Mouse (Mus musculus) megakaryocyte, adult 5-6 weeks (primary cell): Measurements from ENCODE around the gene Pea15a. TPM values are rescaled to one million over a fixed set of nuclear protein-coding genes. Genes with fewer than 3 reads are reported as not detected.
"Not testable (repeated sequence)": the region's sequence is repeated elsewhere in the genome, so short reads cannot be mapped to it uniquely, and the experiment has no call there.

Experiments used
- ATAC-seq: 2 replicates; pipeline ENCODE4 v1.8.0; 2016; ENCODE audit warnings: mild to moderate bottlenecking, inconsistent platforms; ENCODE audit not compliant: poor library complexity, severe bottlenecking
- total RNA-seq, 2 experiments: library from RNA; stranded (forward) in 1 of 2; stranded (reverse) in 1 of 2; fragments of 153-499, 151-499 nt in 1 of 2; fragments of 221-1000, 200-1000 nt in 1 of 2; gene quantifications; 2 replicates each; pipeline versions ENCODE4 v1.2.3 to v1.2.4; 2015 to 2017

The Pea15a gene
- 16.1 and 17.5 TPM in 2 replicates for total RNA-seq (2015)
- 13.6 and 18.5 TPM in 2 replicates for total RNA-seq (2017)

GRCm38 (mm10) chr1:172206141-172206917 lies at the start of gene Pea15a:
TSS of gene Pea15a (minus strand) at chr1:172206804.
- peak; percentile 72 for ATAC-seq

DNA sequence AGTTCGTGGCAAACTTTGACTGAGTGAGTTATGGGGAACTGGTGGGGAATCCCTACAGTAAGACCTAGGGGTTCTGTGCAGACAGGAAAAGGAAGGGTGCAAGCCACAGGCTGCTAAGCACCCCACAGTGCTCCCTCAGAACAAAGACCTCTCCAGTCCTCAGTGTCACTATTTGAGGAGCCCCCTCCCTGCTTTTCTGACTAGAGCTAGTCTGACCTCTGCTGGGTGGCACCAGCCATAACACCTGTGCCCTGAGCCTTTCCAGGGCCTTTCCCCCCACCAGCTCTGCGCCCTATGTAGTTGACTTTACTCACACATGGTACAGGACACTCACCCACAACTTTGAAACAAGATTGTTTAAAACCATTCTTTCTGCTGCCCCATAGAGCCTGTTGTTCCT lies 41.1 kb upstream of the Pea15a start:
- ATAC-seq = peak; percentile 21; the same call in 1 of the 2 replicates

GRCm38 (mm10) chr1:172247216-172247615 lies 40.6 kb upstream of the Pea15a start:
- no peak for ATAC-seq

DNA sequence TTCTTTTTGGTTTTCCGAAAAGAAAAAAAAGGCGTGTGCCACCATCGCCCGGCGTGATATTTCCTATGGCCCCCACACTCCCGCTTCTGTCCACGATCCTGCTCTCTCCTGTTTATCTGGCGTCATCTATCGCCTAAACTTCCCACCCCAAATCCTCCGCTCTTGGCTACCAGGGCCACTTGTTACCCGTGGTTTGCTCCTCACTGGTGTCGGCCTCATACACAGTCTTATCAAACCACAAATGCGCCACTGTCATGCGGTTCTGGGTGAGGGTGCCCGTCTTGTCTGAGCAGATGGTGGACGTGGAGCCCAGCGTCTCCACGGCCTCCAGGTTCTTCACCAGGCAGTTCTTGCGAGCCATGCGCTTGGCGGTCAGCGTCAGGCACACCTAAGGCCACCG lies 38.0 kb upstream of the Pea15a start:
- not testable (repeated sequence) for ATAC-seq

- ATAC-seq = no peak
Observed at GRCm38 (mm10) chr1:172243547-172244205, 37.1 kb upstream of the Pea15a start.

DNA sequence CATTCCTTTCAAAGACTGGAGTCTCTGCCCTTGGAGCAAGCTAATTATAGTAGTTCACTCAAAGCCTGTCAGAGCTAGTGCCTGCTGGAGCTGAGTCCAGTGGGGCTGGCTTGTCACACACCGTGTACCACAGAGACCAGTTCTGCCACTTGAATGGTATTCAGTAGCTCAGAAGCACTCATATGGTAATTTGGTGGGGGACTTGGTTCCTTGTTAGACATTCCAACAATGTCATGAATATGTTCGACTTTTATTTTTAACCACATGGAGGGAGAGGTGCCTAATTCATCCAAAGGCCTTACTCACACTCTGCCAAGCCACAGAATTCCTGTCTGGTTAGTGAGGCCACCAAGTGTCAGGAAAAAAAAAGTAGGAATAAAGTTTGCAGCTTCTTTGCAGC lies 35.8 kb upstream of the Pea15a start:
- ATAC-seq = no peak

DNA sequence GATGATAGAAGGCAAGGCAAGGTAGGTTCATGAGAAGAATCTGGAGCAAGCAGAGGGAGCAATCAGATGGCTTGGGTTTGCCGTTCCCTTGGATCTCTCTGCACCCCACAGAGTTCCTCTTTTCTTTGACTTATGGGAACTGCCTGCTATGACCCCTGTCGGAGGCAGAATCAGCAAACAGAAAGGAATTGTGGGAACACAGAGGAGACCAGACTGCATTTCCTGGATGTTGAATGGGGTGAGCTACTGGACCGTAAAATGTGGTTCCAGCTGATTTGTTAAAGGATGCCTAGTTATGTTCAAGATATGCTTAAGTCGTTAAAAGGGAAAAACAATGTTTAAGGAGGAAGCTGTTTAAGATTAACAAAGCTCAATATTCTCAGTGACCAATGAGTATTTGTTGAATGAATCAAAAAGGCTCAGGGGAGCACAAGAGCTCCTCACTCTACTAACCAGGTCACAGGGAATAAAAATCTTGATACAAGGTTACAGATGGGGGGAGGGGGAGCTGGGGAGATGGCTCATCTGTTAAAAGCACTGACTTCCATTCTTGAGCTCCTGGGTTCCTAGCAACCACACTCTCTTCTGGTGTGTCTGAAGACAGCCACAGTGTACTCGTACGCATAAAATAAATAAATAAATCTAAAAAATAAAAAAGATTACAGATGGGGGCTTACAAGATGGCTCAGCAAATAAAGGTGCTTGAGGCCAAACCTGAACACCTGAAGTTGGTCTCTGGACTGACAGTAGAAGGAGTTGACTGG lies 34.5 kb upstream of the Pea15a start:
- ATAC-seq = peak; percentile 72

DNA sequence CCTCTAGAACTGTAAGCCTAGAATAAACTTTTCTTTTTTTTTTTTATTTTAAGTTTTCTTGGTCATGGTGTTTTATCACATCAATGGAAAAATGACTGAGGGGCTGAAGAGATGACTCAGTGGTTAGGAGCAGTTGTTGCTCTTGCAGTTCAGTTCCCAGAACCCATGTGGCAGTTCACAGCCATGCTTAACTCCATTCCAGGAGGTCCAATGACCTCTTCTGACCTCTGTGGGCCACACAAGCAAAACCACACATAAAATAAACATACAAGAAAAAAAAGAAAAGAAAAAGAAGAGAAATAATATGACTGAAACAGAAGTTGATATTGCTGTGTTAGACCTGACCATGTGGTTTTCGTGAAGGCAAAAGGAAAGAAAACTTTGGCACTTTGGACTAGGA lies 22.6 kb upstream of the Pea15a start:
- no peak for ATAC-seq

DNA sequence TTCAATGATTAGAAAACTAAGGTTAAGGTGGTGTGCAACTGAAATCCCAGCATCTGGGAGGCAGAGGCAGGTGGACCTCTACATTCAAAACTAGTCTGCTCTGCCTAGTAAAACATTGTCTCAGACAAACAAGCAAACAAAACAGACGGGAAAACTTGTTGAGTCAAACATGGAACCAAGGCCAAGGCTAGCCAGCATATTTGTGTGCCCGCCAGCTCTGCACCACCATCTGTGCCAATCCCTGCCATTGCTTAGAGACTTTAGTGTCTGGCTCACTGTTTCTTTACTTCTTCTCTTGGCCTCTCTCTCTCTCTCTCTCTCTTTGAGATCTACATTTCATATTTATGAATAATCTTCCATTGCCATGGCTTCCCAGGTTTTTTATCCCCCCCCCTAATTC lies 21.6 kb upstream of the Pea15a start:
- ATAC-seq = no peak

- ATAC-seq = no peak
Observed at GRCm38 (mm10) chr1:172221297-172222063, 14.9 kb upstream of the Pea15a start.

GRCm38 (mm10) chr1:172220414-172220813 lies 13.8 kb upstream of the Pea15a start:
- ATAC-seq = no peak

DNA sequence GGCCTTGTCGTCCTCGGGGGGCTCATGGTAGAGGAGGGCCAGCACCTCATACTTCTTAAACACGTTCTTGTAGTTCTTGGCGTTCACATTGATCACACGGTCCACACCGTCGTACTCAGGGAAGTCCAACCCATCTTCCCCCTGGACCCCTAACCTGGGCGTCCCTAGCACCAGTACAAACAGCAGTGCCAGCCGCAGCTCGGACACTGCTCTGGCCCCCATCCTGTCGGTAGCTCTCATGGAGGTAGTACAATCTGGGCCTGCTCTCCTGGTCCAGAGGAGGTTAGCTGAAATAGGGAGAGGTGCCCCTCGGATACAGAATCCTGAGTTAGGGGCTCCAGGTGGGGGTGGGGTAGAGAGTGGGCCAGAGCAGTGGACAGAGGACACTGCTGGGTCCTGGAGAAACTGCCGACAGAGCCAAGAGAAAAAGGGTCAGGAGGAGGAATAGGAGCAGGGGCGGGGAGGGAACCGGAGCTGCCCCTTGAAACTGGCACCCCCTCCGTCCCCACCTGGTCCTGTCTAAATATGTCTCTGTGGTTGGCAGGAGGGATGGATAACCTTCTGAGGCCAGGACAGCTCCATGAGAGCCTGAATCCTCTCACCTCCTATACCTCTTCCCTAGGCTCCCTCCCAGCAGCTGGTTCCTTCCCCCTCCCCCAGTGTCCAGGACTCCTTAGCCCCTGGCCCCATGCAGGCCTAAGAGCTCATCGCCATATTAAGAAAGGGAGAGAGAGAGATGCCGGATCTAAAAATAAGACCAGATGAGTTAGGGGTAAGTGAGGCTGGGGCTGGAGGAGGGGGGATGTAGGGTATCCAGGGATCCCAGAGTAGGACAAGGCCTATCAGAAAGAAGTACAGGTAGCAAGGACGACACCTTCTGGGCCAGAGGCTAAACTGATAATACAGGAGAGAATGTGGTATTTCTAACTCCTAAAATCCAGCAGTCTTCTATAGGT lies 13.1 kb upstream of the Pea15a start, which contains the start of gene Casq1:
Casq1 (minus strand) TSS at position 418 of the 956 bp plus-strand sequence.
- ATAC-seq = no peak

- ATAC-seq = no peak
Observed at GRCm38 (mm10) chr1:172218164-172218910, 11.7 kb upstream of the Pea15a start.

GRCm38 (mm10) chr1:172217148-172217547 lies 10.5 kb upstream of the Pea15a start:
- peak; percentile 100 for ATAC-seq

- ATAC-seq = no peak
Observed at GRCm38 (mm10) chr1:172214748-172215147, 8.1 kb upstream of the Pea15a start.

- ATAC-seq = no peak
Observed at GRCm38 (mm10) chr1:172213771-172214170, 7.2 kb upstream of the Pea15a start.

- ATAC-seq = no peak
Observed at GRCm38 (mm10) chr1:172212776-172213175, 6.2 kb upstream of the Pea15a start.

DNA sequence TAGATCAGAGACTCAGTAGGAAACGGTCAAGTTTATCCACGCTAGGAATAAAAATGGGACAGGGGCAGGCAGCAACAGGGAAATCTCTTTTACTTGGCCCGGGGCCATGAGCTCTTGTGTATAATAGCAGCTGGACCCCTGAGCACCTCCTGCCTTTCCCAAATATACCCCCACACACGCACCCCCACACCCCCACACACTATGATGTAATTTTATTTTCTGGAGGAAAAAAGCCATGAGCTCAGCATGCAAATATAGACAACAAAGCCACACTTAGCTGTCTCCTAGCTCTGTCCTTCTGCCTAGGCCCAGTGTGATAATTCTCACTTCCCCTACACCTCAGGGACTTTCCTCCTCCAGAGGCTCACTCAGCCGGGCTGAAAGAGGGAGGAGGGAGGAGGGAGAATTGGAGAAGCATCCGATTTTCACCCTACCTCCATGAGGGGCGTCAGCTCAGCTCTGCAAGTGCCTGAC lies 544 bp upstream of the Pea15a start:
- ATAC-seq = peak; percentile 67

GRCm38 (mm10) chr1:172205741-172206087 lies 890 bp downstream of the Pea15a start:
- ATAC-seq = peak; percentile 14
